10 mouse cellular contexts compared by ENCODE assay signal in genomic region chr9:61530263-61531045, GRCm38 (mm10).
DNase-seq lines count a peak whose midpoint lies in the region; ATAC-seq lines count a peak whose summit lies in the region.
"Had no signal": no experiment of that assay in that cellular context is flagged by ENCODE, and none has a peak within 500 bp of the region (broad histone marks: within the 10 kb centered on the region; RNA-seq: fewer than 3 reads in every experiment).

No protein-coding gene starts in this region.

- ATAC-seq in hindbrain, embryonic 13.5 days (ENCODE audit: low FRiP score): peak; percentile 70
- no peak for ATAC-seq in liver, embryonic 12.5 days

- no peaks in the 10 kb centered on the region for H3K9me3 ChIP-seq in hindbrain, embryonic 13.5 days
- H3K9me3 ChIP-seq in limb, embryonic 10.5 days (replicated peaks): no peaks in the 10 kb centered on the region
- H3K9me3 ChIP-seq in liver, embryonic 12.5 days (replicated peaks): no peaks in the 10 kb centered on the region

- 0 out of 2 replicates have a peak overlapping the region, but pooled peaks have one; percentile 39 for H3K9ac ChIP-seq in hindbrain, embryonic 13.5 days
- H3K9ac ChIP-seq in liver, embryonic 12.5 days: no peak overlapping the region

- intact Hi-C loops in gastrocnemius, postnatal 14 days (cut with DNase I; ENCODE audit: low total_unique reads): no loop called here

- no peak overlapping the region for H3K4me3 ChIP-seq in hindbrain, embryonic 13.5 days
- H3K4me3 ChIP-seq in limb, embryonic 10.5 days: no peak overlapping the region
- H3K4me3 ChIP-seq in liver, embryonic 12.5 days: no peak overlapping the region
- H3K4me3 ChIP-seq: myocyte had no signal

- H3K27me3 ChIP-seq in hindbrain, embryonic 13.5 days: peaks cover 36% of the 10 kb centered on the region; the same call in 1 of the 2 replicates
- peaks cover 15% of the 10 kb centered on the region; the same call in 1 of the 2 replicates for H3K27me3 ChIP-seq in limb, embryonic 10.5 days (ENCODE audit: low read depth, poor library complexity, severe bottlenecking)
- H3K27me3 ChIP-seq in liver, embryonic 12.5 days (replicated peaks): 0 out of 2 replicates have a peak, but pooled peaks cover 10% of the 10 kb centered on the region

- WGBS in hindbrain, embryonic 13.5 days: 23% methylated on average over 4 of the region's 4 CpGs
- 58% methylated on average over 4 of the region's 4 CpGs for WGBS in limb, embryonic 10.5 days
- WGBS in liver, embryonic 12.5 days (ENCODE audit: insufficient replicate concordance): 41% methylated on average over 4 of the region's 4 CpGs

- peaks cover 51% of the 10 kb centered on the region for H3K4me1 ChIP-seq in hindbrain, embryonic 13.5 days (replicated peaks)
- peaks cover 40% of the 10 kb centered on the region for H3K4me1 ChIP-seq in limb, embryonic 10.5 days
- no peaks in the 10 kb centered on the region for H3K4me1 ChIP-seq in liver, embryonic 12.5 days

- H3K4me2 ChIP-seq in hindbrain, embryonic 13.5 days: no peak overlapping the region
- H3K4me2 ChIP-seq in liver, embryonic 12.5 days: no peak overlapping the region

- H3K27ac ChIP-seq in hindbrain, embryonic 13.5 days: peak overlapping the region; percentile 35; the same call in 1 of the 2 replicates
- H3K27ac ChIP-seq in limb, embryonic 10.5 days: peak overlapping the region; percentile 63
- H3K27ac ChIP-seq in liver, embryonic 12.5 days: no peak overlapping the region

- H3K36me3 ChIP-seq in hindbrain, embryonic 13.5 days: no peaks in the 10 kb centered on the region
- no peaks in the 10 kb centered on the region for H3K36me3 ChIP-seq in limb, embryonic 10.5 days
- no peaks in the 10 kb centered on the region for H3K36me3 ChIP-seq in liver, embryonic 12.5 days

- peak; percentile 36 for DNase-seq in MN1 (ENCODE audit: low spot score)
- peak; percentile 64 for DNase-seq in embryo, embryonic 10 days (ENCODE audit: low spot score)
- DNase-seq in limb, embryonic 10.5 days (ENCODE audit: low spot score): no peak
- no peak for DNase-seq in gastrocnemius, postnatal 4 days (ENCODE audit: low spot score in 2 of 2)
- DNase-seq in gastrocnemius, postnatal 14 days: no peak
- DNase-seq in urinary bladder, adult 18-20 months (ENCODE audit: low spot score in 2 of 2): no peak
- DNase-seq: thymus, adult 18-20 months had no signal

Comparison
In these comparisons a context has a peak if more than half of its experiments do, and no peak if none do; other contexts are left out.
1. DNase-seq: peak in MN1 (single experiment) and embryo, embryonic 10 days (single experiment); none in limb, embryonic 10.5 days (single experiment), gastrocnemius, postnatal 4 days (0 of 2), gastrocnemius, postnatal 14 days (single experiment) and urinary bladder, adult 18-20 months (0 of 2).